8 mouse cellular contexts compared by ENCODE assay signal in genomic region chr15:81062616-81063015, GRCm38 (mm10).
A peak's percentile ranks its signal among the peaks of the same experiment; 100 is the strongest.
DNase-seq lines count a peak whose midpoint lies in the region; ATAC-seq lines count a peak whose summit lies in the region.
"Had no signal": no experiment of that assay in that cellular context is flagged by ENCODE, and none has a peak within 500 bp of the region (broad histone marks: within the 10 kb centered on the region; RNA-seq: fewer than 3 reads in every experiment).

No protein-coding gene starts in this region.

- no peak overlapping the region for H3K9ac ChIP-seq in midbrain, embryonic 11.5 days (ENCODE audit: low read length)
- H3K9ac ChIP-seq in embryonic facial prominence, embryonic 14.5 days (ENCODE audit: low read depth, low read length) = peak overlapping the region; percentile 30; the same call in 1 of the 2 replicates

- H3K4me2 ChIP-seq in midbrain, embryonic 11.5 days = no peak overlapping the region
- H3K4me2 ChIP-seq in embryonic facial prominence, embryonic 14.5 days (ENCODE audit: low read depth, low read length) = peak overlapping the region; percentile 42

- peaks cover 12% of the 10 kb centered on the region for H3K4me1 ChIP-seq in midbrain, embryonic 10.5 days
- H3K4me1 ChIP-seq in midbrain, embryonic 11.5 days (ENCODE audit: control insufficient read depth, insufficient read depth, low read length) = 0 out of 2 replicates have a peak, but pooled peaks cover 7% of the 10 kb centered on the region
- peaks cover 21% of the 10 kb centered on the region for H3K4me1 ChIP-seq in embryonic facial prominence, embryonic 14.5 days (ENCODE audit: control insufficient read depth, insufficient read depth, low read length)

- DNase-seq in midbrain, embryonic 10.5 days (ENCODE audit: low spot score) = no peak
- DNase-seq in midbrain, embryonic 11.5 days (ENCODE audit: low spot score, missing footprints) = no peak
- DNase-seq in embryonic facial prominence, embryonic 14.5 days (ENCODE audit: low spot score) = peak; percentile 56
- peak; percentile 29 for DNase-seq in layer of hippocampus, adult 9-11 months
- no peak for DNase-seq in urinary bladder, postnatal 10 days (ENCODE audit: low spot score)
- DNase-seq: spleen, adult 18-20 months had no signal

- 68% methylated on average over 8 of the region's 8 CpGs for WGBS in midbrain, embryonic 10.5 days
- 63% methylated on average over 8 of the region's 8 CpGs for WGBS in midbrain, embryonic 11.5 days
- 31% methylated on average over 8 of the region's 8 CpGs for WGBS in embryonic facial prominence, embryonic 14.5 days

- H3K36me3 ChIP-seq in midbrain, embryonic 10.5 days = no peaks in the 10 kb centered on the region
- H3K36me3 ChIP-seq in midbrain, embryonic 11.5 days (ENCODE audit: control insufficient read depth, insufficient read depth, low read length) = no peaks in the 10 kb centered on the region
- no peaks in the 10 kb centered on the region for H3K36me3 ChIP-seq in embryonic facial prominence, embryonic 14.5 days (ENCODE audit: control insufficient read depth, insufficient read depth, low read length)

- H3K27ac ChIP-seq in midbrain, embryonic 10.5 days (replicated peaks) = peak overlapping the region; percentile 33; the same call in 1 of the 2 replicates
- no peak overlapping the region for H3K27ac ChIP-seq in midbrain, embryonic 11.5 days (ENCODE audit: low read depth, low read length)
- H3K27ac ChIP-seq in embryonic facial prominence, embryonic 14.5 days (replicated peaks; ENCODE audit: low read depth, low read length) = peak overlapping the region; percentile 82

- no peaks in the 10 kb centered on the region for H3K9me3 ChIP-seq in midbrain, embryonic 10.5 days (replicated peaks)
- no peaks in the 10 kb centered on the region for H3K9me3 ChIP-seq in midbrain, embryonic 11.5 days (ENCODE audit: control insufficient read depth, low read length)
- no peaks in the 10 kb centered on the region for H3K9me3 ChIP-seq in embryonic facial prominence, embryonic 14.5 days (ENCODE audit: control insufficient read depth, low read length)

- no peaks in the 10 kb centered on the region for H3K27me3 ChIP-seq in midbrain, embryonic 10.5 days (ENCODE audit: low read depth, poor library complexity, severe bottlenecking)
- H3K27me3 ChIP-seq in midbrain, embryonic 11.5 days (ENCODE audit: control insufficient read depth, insufficient read depth, low read length) = no peaks in the 10 kb centered on the region
- no peaks in the 10 kb centered on the region for H3K27me3 ChIP-seq in embryonic facial prominence, embryonic 14.5 days (replicated peaks; ENCODE audit: control insufficient read depth, insufficient read depth, low read length)

- no peak overlapping the region for H3K4me3 ChIP-seq in midbrain, embryonic 10.5 days
- no peak overlapping the region for H3K4me3 ChIP-seq in midbrain, embryonic 11.5 days (ENCODE audit: low read depth, low read length)
- no peak overlapping the region for H3K4me3 ChIP-seq in embryonic facial prominence, embryonic 14.5 days (ENCODE audit: low read depth, low read length)

- ATAC-seq in midbrain, embryonic 11.5 days (ENCODE audit: low FRiP score) = no peak
- peak; percentile 62; the same call in 1 of the 2 replicates for ATAC-seq in embryonic facial prominence, embryonic 14.5 days (ENCODE audit: low read depth)
- no peak for ATAC-seq in CD4-positive, CD25-positive, alpha-beta regulatory T cell, adult 4 months
- ATAC-seq in monocyte, adult 5-6 weeks (replicated peaks; ENCODE audit: insufficient number of reproducible peaks, low FRiP score, low TSS enrichment, poor library complexity, severe bottlenecking) = no peak

Comparison
In these comparisons a context has a peak if more than half of its experiments do, and no peak if none do; other contexts are left out.
1. DNase-seq: peak in embryonic facial prominence, embryonic 14.5 days (single experiment) and layer of hippocampus, adult 9-11 months (single experiment); none in midbrain, embryonic 10.5 days (single experiment), midbrain, embryonic 11.5 days (single experiment) and urinary bladder, postnatal 10 days (single experiment).